Mouse (Mus musculus) layer of hippocampus, adult 2 months (tissue): Measurements from ENCODE around the gene Kdm6b. TPM values are rescaled to one million over a fixed set of nuclear protein-coding genes. Genes with fewer than 3 reads are reported as not detected.

ENCODE experiments used
- DNase-seq, 2 experiments: peaks; one replicate each; pipeline ENCODE4 v3.0.0; 2022; ENCODE audit warnings: low spot score in 2 of 2
- H3K27ac ChIP-seq: fragments of 200-600 bp; 2 replicates; pipeline ENCODE4 v1.8.1; 2022
- H3K4me3 ChIP-seq: fragments of 200-600 bp; 2 replicates; pipeline ENCODE4 v1.8.1; 2022; ENCODE audit warnings: mild to moderate bottlenecking
- CTCF ChIP-seq: fragments of 200-600 bp; conservative IDR thresholded peaks from 2 replicates; pipeline ENCODE4 v1.8.1; 2022; ENCODE audit warnings: antibody characterized with exemption, mild to moderate bottlenecking, moderate library complexity
- total RNA-seq, 2 experiments: library from RNA; stranded (reverse); gene quantifications; 2 replicates each; pipeline ENCODE4 v1.2.3; 2021

The Kdm6b gene
- total RNA-seq, 2 experiments from 2014 or later: 34.3 to 40.9 TPM

DNA sequence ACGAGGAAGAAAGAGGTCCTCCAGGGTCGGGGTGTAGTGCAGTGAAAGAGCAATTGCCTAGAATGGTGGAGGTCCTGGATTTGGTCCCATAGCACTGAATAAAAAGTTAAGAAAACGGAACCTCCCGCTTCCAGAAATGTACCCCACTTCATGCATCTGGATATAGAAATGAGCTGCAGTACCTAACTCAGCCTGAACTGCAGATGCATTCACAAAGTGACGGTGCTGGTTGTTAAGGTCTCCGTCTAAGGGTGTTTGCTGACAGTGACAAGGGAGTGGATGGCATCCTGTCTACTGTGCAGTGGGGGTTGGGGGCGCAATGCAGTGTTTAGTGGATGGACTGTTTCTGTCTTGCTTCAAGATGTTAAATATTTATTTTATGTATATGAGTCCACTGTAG, 26.7 kb downstream of the Kdm6b start:
- Histone ChIP-seq H3K27ac (no peak overlapping the region), H3K4me3 (no peak overlapping the region)
- DNase-seq: no peak
- peak; percentile 18; the same call in 1 of the 2 replicates for TF ChIP-seq CTCF

DNA sequence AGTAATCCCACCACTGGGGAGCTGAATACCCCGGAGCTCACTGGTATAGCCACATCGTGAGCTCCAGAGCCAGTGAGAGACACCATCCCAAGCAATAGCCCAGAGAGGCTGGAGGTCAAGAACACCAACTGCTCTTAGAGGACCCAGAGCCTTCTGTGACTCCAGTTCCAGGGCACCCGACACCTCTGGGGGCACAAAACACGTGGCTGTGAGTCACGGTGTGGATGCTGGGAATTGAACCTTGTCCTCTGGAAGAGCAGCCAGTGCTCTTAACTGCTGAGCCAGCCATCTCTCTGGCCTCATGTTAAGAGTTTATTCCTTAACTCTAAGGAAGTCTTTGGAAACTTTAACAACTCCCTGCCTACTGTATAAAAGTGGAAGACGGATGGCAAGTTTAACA, 28.5 kb downstream of the Kdm6b start:
- Histone ChIP-seq H3K4me3 (no peak overlapping the region), H3K27ac (no peak overlapping the region)
- no peak for DNase-seq
- no peak for TF ChIP-seq CTCF

DNA sequence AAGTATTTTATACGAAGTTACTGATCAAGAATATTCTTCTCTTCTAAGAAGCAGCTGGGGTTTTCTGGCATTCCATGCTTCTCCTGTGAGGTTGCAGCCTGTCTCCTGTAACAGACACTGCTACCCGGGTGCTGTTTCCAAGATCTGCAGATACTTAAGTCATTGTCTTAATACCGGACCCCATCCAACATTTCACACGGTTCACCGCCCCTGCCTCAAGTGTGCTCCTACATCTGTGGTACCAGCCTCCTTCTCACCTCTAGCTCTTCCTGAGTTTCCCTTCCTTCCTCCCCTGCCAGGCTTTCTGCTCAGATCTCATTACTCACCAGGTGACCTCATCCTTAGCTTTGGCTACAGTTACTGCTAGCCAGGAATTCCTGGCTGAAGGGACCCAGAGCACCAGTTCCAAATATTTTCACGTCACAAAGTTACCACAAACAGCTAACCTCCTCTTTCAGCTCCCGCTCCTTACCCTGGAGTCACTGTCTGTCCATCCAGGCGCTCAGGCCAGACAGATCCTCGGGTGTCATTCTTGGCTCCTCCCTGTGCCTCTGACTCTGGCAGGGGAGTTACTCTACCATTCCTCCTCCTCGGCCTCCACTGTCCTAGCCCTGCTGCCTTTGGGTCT, 30.9 kb downstream of the Kdm6b start:
- TF ChIP-seq CTCF: no peak
- no peak for DNase-seq
- Histone ChIP-seq H3K27ac (no peak overlapping the region), H3K4me3 (no peak overlapping the region)

DNA sequence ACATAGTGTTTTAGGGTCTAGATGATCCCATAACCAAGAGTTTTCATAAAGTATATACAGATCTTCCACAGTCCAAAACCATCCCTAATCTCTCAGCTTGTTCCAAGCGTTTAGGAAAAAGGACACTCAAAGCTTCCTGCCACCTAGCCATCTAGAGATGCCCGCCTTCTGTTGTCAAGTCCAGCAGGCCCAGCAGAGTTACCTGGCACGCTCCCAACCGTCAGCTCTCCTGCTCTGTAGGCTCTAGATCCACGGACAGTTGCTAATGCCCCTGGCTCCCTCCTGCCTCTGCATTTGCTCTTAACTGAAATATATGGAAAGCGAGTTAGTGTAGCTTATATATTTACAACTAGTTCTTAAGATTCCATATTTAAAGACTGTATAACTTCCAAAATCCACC, 32.1 kb downstream of the Kdm6b start:
- no peak for DNase-seq
- Histone ChIP-seq H3K27ac (no peak overlapping the region), H3K4me3 (no peak overlapping the region)
- TF ChIP-seq CTCF: no peak

DNA sequence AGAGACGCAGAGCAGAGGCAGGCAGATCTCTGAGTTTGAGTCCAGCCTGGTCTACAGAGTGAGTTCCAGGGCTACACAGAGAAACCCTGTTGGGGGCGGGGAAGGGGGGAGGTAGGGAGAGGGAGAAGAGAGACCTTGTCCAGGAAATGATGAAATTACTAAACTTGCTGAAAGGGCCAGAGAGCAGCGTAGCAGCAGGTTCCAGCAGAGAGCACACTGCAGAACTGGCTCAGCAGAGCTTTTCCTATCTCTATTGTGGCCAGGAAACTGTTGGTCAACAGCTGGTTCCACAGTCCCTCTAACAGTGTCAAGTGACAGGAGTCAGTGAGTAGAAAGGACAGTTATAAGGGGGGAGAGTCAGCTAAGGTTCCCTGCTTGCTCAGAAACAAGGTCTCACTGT, 33.9 kb downstream of the Kdm6b start:
- H3K27ac ChIP-seq: no peak overlapping the region
- DNase-seq: no peak

DNA sequence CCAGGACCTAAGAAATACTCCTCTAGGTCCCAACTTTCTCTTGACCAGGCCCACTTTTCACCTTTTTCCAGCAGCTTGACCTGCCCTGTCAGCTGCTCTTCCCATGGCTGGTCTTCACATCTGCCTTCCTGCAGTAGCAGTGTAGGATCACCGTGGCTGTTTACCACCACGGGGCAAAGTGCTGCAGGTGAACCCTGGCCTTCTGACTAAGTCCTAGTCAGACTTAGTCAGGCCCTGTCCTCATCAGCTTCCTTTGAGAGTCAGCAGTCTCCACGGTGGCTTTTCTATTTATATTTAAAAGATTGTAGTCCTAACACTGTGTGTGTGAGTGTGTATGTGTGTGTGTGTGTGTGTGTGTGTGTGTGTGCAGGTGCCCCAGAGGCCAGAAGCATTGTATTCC, 35.7 kb downstream of the Kdm6b start:
- no peak for DNase-seq
- H3K27ac ChIP-seq: no peak overlapping the region
- H3K4me3 ChIP-seq: no peak overlapping the region
- TF ChIP-seq CTCF: no peak

More for the DNA sequence above, 33.9 kb downstream of the Kdm6b start:
- no peak overlapping the region for H3K4me3 ChIP-seq
- no peak for TF ChIP-seq CTCF

DNA sequence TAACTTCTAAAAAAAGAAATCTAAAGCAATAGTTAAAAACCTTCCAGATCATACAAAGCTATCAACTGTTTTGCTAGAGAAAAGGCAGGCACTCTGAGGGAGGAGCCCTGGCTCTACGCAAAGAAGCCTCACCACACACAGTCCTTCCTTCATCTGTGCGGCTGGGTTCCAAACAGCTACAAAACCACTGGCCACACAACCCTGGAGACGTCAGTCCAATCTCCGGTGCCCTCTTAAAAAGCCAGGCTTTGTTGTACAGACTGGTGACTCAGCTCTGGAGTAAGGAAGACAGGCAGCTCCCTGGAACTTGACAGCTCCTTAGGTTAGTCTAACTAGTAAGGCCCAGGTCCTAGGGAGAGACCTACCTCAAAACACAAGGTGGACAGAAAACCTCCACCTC, 37.8 kb downstream of the Kdm6b start:
- no peak overlapping the region for H3K4me3 ChIP-seq
- no peak for TF ChIP-seq CTCF
- H3K27ac ChIP-seq: no peak overlapping the region
- no peak for DNase-seq

DNA sequence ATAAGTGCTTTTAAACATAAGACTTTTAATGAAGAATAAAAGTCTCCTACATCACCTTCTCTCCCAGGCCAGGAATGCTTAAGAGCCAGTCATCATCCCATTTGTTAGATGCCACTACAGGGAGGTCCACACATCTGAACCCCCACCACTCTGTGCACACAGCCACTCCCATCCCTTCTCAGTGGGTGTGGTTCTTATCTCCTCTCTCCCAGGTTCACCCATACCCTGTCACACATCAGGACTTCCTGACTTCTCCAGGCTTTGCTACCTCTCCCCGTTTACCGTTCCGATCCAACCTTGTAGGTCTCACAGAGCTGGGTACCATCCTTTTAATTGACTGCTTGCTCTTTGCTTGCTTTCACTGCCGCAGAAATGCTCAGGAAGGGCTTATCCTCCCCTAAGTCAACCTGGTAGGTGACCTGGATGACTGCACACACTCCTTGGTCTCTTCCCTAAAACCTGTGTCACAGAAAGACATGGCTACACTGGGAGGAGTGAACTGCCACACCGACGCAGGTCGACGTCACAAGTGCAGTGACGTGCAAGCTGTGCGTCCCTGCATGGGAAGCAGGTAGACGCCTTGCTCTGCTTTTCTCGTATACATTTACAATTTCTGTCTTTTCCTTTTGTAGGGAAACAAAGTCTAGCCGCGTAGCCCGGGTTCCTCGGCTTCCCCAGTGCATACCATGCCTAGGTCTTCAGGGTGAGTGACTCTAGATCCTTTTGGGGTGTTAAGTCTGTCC, 40.1 kb downstream of the Kdm6b start:
- Histone ChIP-seq H3K4me3 (no peak overlapping the region), H3K27ac (peak overlapping the region; percentile 99)
- no peak for TF ChIP-seq CTCF
- no peak for DNase-seq

DNA sequence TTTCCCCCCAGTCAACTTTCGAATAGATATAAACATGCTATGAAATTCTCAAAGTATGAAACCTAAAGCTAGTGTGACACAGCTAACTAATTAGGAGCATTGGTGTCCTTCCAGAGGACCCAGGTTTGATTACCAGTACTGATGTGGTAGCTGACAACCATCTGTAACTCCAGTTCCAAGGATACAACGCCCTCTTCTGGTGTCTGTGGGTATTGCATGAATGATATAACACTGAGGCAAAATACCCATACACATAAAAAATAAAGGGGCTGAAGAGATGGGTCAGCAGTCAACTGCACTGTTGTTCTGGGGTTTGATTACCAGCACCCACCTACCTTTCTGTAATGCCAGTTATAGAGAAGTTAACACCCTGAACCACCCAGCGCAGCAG, 40.7 kb downstream of the Kdm6b start:
- no peak for DNase-seq
- H3K27ac ChIP-seq: peak overlapping the region; percentile 99
- peak; percentile 76 for TF ChIP-seq CTCF

DNA sequence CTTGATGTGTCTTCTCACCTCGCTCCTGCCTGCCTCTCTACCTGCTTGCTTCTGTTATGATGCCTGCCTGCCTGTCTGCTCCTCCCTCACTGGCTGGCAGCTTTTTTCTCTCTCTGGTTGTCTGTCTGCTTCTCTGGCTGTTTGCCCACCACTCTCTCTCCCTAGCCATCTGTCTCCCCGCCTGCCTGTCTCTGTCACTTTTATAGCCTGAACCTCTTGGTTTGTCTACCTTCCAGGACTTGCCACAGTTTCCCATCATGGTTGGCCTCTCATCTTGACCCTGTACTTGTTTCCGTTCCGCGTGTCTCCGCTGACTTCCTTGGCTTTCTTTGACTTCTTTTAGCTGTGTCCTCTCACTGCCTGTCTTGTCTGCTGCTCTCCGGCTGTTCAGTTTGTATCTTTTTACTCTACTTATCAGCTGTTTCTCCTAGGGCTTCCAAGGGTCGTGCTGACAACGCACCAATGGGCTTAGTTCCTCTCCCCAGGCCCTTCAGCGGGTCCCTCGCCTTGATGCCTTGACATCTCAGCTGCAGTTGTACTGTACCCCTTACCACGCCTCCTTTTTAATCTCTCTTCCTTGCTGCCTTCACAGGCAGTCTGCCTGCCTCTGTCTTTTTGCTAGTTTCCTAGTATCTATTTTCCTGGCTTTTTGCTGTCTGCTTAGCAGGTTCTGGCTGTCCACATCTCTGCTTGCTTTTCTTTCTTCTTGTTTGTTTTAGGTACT, 41.3 kb downstream of the Kdm6b start:
- TF ChIP-seq CTCF: no peak
- no peak overlapping the region; the same call in 1 of the 2 replicates for H3K4me3 ChIP-seq
- DNase-seq: peak; percentile 82 to 88
- H3K27ac ChIP-seq: peak overlapping the region; percentile 99

More for the DNA sequence above, 40.7 kb downstream of the Kdm6b start:
- no peak overlapping the region; the same call in 1 of the 2 replicates for H3K4me3 ChIP-seq

DNA sequence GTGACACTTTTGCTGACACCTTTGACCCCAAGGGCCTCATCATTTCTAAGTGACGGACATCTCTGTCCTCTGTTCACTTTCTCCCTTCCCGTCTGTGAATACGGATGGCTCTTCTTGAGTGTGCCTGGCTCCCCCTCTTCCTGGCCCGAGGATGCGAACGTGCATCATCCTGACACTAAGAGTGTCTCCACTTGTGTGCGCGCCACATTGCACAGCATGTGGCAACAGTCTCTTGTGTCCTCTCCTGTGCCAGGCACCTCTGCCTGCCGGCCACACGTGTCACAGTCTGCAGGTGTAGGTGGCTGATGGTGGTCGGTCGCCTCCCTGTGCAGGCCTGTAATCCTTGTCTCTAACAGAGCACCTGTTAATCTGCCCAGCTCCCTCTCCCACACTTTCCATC, 41.9 kb downstream of the Kdm6b start:
- DNase-seq: no peak
- peak overlapping the region; percentile 99 for H3K27ac ChIP-seq
- H3K4me3 ChIP-seq: no peak overlapping the region
- TF ChIP-seq CTCF: no peak

DNA sequence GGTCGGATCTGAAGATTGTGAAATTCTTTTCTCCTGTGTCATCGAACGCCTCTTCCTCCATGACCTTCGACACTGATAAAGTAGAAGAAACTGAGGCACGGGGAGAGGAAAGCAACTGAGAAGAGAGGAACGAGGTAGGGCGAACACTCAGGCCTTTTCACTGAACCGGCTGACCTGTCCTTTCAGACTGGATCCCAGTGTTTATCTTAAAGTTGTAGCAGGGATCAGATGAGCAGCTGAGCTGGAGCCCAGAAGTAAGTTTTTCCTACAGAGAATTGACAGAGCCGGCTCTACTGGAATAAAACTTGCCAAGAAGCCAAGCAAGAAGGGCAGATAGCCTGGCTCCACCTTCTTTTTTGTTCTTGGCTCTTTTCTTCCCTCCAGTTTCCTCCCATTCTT, 42.7 kb downstream of the Kdm6b start:
- Histone ChIP-seq H3K4me3 (no peak overlapping the region), H3K27ac (peak overlapping the region; percentile 99)
- no peak for DNase-seq
- no peak for TF ChIP-seq CTCF
